Mouse (Mus musculus) monocyte, adult 5-6 weeks (primary cell): Measurements from ENCODE around the gene Tm4sf20. TPM values are rescaled to one million over a fixed set of nuclear protein-coding genes. Genes with fewer than 3 reads are reported as not detected.

Source experiments
- ATAC-seq: fragments of 153-309, 156-312 bp; replicated peaks from 2 replicates; pipeline ENCODE4 v1.8.0; 2017; ENCODE audit warnings: mild to moderate bottlenecking; ENCODE audit not compliant: low TSS enrichment, insufficient number of reproducible peaks, severe bottlenecking, poor library complexity, low FRiP score
- total RNA-seq: library from RNA; stranded (forward); fragments of 200-1000, 200-491, 200-594 nt; gene quantifications from 3 replicates; pipeline ENCODE4 v1.2.3, GENCODE M21; 2017

Tm4sf20 gene
- total RNA-seq, 1 experiment from 2014 or later = not detected

- no peak for ATAC-seq
Measured at GRCm38 (mm10) chr1:82785546-82785945, 17.3 kb upstream of the Tm4sf20 start.

DNA sequence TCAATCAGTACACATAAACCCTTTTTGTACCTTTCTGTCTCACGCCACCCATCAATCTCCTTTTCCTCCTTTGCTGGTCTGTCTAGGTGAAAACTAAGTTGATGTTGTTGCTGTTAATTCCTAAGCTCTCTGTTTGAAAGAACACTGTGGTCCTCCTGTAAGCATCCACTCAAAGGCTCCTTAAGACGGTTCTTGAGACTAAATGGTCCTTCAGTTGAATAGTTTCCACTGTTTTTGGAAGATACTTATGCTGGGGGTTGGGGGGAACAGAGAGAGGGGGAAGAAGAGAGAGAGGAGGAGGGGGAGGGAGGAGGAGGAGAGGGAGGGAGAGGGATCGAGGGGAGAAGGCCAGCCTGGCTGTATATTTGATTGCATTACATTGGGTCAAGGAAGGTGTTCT is 15.3 kb upstream of the Tm4sf20 start:
- no peak for ATAC-seq

GRCm38 (mm10) chr1:82779388-82779966 is 11.2 kb upstream of the Tm4sf20 start:
- no peak for ATAC-seq

DNA sequence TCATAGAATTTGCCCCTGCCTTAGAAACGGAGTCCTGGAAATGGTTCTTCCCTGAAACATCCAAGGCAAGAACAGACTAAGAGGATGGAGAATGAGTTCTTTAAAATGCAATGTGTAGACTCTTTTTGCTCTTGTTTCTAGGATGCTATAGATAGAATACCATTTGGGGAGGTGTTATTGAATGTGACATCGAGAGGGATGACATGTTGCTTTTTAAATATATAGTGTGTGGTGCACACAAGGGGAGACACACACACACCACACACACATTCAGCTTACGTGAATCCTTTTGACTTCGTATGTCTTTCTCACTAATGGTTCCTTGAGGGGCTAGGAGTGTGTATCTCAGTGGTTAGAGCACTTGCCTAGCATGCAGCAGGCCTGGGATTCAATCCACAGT is 7.0 kb upstream of the Tm4sf20 start:
- ATAC-seq = no peak

DNA sequence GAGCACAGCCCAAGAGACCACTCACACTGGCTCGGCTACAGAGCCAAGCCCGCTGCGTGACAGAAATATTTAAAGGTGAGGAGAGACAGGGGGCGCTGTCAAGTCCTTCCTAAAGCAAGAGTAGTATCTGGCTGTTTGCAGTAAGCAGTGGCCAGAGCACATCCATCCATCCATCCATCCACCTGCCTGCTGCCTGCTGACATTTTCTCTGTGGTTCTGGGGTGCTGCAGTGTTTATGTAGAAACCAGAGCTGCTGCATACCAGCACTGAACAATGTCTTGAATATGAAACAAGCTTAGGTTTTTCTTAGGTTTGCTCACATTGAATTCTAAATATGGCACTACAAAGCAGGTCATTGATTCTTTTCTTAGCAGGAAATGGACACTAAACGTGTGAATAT is 4.9 kb upstream of the Tm4sf20 start:
- no peak for ATAC-seq

DNA sequence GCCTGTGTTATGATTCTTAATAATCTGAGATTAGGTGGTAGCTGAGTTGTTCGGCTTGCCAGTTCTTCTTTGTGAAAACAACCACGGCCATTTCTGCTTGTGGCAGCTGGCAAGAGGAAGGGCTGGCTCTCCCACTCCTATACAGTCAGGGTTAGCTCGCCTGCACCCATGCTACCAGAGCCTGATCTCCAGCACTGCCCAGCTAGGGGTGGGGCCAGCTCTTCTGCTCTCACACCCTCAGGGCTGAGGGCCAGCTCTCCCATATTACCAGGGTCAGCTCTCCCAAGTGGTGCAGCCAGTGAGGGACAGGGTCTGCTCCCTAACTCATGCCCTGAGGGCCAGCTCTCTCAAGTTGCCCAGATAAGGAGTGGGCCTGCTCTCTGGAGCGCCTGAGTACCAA is 4.2 kb upstream of the Tm4sf20 start:
- ATAC-seq = no peak

GRCm38 (mm10) chr1:82771022-82771586 is 2.8 kb upstream of the Tm4sf20 start, which contains the start of gene Gm47791:
Gene Gm47791 (minus strand): TSS chr1:82771243.
- ATAC-seq = no peak

DNA sequence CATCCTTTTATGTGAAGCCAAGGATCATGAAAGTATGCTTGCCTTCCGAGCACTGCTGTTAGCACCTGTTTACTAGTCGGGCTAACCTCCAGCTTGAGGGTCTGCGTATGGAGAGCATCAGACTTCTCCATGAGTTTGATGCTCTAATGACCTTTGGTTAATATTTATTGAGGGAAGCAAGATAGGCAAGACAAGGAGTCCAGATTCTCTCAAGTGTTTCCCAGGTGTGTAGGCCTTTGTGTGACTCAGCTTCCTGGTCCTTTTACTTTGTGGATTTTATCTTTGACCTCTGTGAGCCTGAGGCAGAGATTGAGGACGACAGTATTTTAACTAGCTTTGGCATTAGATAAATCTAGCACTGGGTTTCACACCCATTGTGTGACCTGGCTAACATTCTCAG is 1.6 kb downstream of the Tm4sf20 start:
- no peak for ATAC-seq

- no peak for ATAC-seq
Measured at GRCm38 (mm10) chr1:82766227-82766626, 2.0 kb downstream of the Tm4sf20 start.

- ATAC-seq = no peak
Measured at GRCm38 (mm10) chr1:82762274-82762673, 6.0 kb downstream of the Tm4sf20 start.

DNA sequence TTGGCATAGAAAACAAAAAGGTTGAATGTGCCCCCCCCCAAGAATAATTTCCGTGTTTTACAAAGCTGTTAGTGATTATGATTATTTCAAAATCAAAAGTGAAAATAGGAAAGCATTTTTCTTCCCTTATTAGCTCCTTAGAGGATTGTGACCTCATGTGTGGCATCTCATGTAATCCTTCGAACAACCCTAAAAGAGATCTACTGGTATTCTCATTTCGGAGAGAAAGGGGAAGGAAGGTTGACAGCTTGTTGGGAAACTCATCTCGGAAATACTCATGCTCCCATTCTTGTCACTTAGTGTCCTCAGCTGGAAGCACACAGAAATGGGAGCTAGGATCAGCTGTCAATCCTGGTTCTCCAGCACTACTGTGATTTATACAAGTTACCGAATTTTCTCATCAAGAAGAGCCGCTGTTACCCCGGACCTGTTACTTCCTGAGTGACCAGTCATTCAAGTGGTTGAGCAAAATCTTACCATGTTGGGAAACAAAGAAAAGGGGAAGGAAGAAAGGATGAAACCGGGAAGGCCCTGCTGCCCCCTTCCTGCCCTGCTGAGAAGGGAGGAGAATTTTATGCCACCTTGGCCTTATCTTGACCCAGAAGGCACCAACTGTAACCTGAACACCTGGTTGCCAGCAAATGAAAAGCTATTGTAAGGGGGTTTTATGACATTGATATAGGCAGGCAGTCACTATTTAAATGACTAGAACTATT is 6.6 kb downstream of the Tm4sf20 start:
- ATAC-seq = peak; percentile 36; the same call in 1 of the 2 replicates

GRCm38 (mm10) chr1:82759520-82759919 is 8.7 kb downstream of the Tm4sf20 start:
- no peak for ATAC-seq

DNA sequence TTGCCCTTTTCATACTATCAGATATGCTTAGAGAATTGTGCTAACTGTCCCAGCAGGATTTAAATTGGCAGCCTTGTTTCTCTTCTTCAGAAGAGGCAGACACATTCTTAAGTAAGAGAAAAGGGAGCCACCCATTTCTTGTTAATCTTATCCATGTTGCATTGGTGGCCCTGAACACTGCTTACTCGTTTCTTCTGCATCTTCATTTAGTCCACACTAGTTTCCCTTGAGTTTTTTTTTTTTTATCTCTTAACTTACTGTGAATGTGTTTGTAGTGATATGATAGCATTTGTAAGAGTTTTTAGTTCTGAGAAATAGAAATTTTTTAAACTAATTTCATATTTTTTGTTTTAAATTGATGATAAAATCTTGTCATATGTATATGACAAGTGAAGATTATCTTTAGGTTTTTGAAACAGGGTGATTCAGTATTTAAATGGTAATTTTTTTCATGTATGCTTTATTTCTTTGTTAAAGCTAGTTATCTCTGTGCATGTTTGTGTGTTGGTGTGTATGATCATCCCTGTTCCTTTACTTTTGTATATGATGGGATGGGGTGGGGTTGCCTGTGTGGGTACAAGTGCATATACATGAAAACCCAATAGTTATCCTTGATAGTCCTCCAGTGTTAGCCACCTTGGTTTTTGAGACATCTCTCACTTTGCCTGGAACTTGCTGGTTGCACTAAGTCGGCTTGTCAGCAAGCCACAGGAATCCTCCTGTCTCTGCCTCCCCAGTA is 20.4 kb downstream of the Tm4sf20 start:
- no peak for ATAC-seq

DNA sequence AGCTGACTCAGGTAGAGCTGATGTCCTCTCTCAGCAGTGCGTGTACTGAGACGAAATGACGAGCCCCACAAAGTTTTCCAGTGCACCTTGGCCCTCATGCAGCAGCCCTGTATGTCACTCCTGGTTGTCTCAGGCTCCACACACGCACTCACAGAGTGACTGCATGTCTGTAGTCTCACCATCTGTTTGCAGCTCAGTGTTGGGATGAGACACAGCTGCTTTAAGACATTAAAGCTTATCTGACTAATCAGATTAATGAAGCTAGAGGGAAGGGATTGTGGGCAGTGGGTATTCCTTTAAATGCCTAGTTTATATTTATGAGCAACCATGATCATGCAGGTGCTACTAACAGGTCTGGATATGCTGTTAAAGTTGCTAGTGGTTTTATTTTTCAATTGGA is 21.9 kb downstream of the Tm4sf20 start:
- ATAC-seq = no peak

DNA sequence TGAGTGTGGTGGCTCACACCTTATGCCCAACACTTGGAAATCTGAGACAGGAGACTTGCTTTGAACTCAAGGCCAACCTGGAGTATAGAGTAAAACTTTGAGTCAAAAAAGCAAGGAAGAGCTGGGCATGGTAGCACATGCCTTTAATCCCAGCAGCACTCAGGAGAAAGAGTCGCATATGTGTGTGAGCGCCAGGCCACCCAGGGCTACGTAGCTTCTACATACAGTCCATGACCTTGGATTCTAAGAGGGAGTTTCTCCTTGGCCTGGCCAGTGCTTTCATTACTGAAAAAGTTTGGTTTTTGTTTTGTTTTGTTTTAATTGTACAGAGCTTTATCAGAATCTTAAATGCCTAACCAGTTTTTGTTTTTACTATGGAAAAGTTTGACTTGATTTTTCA is 24.3 kb downstream of the Tm4sf20 start:
- no peak for ATAC-seq

GRCm38 (mm10) chr1:82741539-82741938 is 26.7 kb downstream of the Tm4sf20 start:
- no peak for ATAC-seq

DNA sequence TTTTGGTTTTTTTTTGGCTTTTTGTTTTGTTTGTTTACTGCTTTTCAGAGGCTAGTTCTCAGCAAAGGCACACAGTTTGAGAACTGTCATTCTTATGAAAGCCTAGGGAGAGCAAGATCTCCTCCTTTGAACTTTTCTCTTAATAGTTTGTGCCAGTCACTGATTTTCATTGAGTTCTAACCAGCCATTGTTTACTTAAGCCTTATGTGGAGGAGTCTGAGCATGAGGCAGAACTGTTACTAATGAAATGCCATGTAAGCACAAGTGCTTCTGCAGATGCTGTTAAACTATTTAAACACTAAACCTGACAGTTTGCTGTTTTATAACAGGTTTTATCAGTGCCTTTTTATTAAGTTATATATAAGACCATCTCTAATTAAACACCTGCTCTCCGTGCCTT is 30.2 kb downstream of the Tm4sf20 start:
- no peak for ATAC-seq

DNA sequence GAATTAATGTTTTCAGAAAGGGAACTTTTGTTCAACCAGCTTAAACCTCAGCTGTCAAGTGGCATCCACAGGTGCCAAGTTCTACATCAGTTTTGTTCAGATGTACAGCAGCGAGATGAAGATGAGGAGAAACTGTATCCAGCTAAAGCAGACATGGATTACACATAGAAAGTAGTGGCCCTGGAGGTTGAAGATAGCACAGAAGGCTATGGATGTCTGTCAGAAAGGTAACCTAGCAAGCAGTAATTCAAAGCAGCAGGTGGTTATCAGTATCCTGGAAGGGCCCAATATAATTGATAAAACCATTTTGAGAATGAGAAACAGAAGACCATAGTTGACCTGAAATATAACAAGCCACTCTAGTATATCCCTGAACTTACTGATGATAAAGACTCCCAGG is 34.9 kb downstream of the Tm4sf20 start:
- no peak for ATAC-seq

GRCm38 (mm10) chr1:82726482-82726881 is 41.8 kb downstream of the Tm4sf20 start:
- no peak for ATAC-seq

DNA sequence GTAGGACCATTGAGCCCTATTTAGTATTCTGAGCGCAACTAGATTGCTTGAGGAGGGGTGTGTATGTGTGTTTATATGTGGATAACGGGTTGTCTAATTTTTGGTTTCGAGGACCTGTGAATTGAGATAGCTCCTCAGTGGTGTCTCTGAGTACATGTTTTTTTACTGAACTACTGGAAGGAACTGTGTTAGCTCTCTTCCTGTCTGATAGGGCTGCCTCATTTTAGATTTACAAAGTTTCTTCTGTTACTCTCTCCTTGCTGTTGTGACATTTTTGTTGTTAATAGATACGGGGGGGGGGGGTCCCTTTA is 42.4 kb downstream of the Tm4sf20 start:
- ATAC-seq = no peak
